Mouse (Mus musculus) midbrain, embryonic 10.5 days (tissue): ENCODE measurements at regions not wholly inside any gene's neighbourhood (a gene's known extent, or its start where the extent isn't known, plus 50 kb on each side); places are given as distances from the start of the nearest gene placed in this dataset.

Experiments
- DNase-seq: peaks from one replicate; pipeline ENCODE4 v3.0.0-alpha.2; 2017; ENCODE audit warnings: low spot score
- H3K27ac ChIP-seq: fragments of 300-500 bp; sonication (generic); replicated peaks from 2 replicates; pipeline ENCODE4 v1.5.1; 2016; ENCODE audit warnings: mild to moderate bottlenecking
- H3K27me3 ChIP-seq: fragments of 300-500 bp; sonication (generic); 2 replicates; pipeline ENCODE4 v1.6.1; 2016; ENCODE audit warnings: low read depth, mild to moderate bottlenecking; ENCODE audit not compliant: poor library complexity, severe bottlenecking
- H3K36me3 ChIP-seq: fragments of 300-500 bp; sonication (generic); 2 replicates; pipeline ENCODE4 v1.6.1; 2016; ENCODE audit warnings: mild to moderate bottlenecking, moderate library complexity
- H3K4me1 ChIP-seq: fragments of 300-500 bp; sonication (generic); 2 replicates; pipeline ENCODE4 v1.6.1; 2016
- H3K4me3 ChIP-seq: fragments of 300-500 bp; sonication (generic); 2 replicates; pipeline ENCODE4 v1.5.1; 2016; ENCODE audit warnings: mild to moderate bottlenecking, moderate library complexity
- H3K9me3 ChIP-seq: fragments of 300-500 bp; sonication (generic); replicated peaks from 2 replicates; pipeline ENCODE4 v1.6.1; 2016; ENCODE audit warnings: mild to moderate bottlenecking
- WGBS: fragments of 180-500 bp; shearing (Covaris S2); methylation state at CpG from one replicate; pipeline ENCODE4 v1.1.7; 2016; 5-methylcytosine and 5-hydroxymethylcytosine counted together

DNA sequence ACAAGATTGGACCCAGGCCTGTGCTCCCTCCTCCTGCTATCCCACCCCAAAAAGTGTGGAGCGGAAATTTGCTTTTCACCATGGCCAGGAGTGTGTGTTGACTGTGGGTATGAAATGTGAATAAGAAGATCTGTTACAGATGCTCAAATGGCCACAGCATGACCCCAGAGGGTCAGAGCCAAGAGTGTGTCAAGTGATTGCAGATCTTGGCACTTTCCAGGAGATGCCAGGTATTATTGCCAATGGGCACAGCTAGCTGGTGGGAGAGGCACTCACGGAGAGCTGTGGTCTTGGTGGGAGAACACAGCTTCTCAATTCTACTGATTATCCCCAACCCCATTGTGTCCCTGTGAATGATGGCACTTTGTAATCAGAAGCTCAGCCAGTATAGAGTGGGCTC is 62.7 kb downstream of the Smim20 start:
- Histone ChIP-seq H3K27ac (no peak overlapping the region), H3K27me3 (no peaks in the 10 kb centered on the region), H3K4me1 (peaks cover 20% of the 10 kb centered on the region), H3K36me3 (no peaks in the 10 kb centered on the region), H3K4me3 (no peak overlapping the region), H3K9me3 (no peaks in the 10 kb centered on the region)
- 88% methylated on average over 2 of the region's 2 CpGs for WGBS
- DNase-seq, result no peak

GRCm38 (mm10) chr5:53336704-53337103 is 69.8 kb downstream of the Smim20 start:
- WGBS, result 91% methylated on average over 6 of the region's 6 CpGs
- Histone ChIP-seq H3K27ac (no peak overlapping the region), H3K27me3 (no peaks in the 10 kb centered on the region), H3K9me3 (no peaks in the 10 kb centered on the region), H3K4me1 (no peaks in the 10 kb centered on the region), H3K4me3 (no peak overlapping the region), H3K36me3 (no peaks in the 10 kb centered on the region)
- DNase-seq, result no peak

DNA sequence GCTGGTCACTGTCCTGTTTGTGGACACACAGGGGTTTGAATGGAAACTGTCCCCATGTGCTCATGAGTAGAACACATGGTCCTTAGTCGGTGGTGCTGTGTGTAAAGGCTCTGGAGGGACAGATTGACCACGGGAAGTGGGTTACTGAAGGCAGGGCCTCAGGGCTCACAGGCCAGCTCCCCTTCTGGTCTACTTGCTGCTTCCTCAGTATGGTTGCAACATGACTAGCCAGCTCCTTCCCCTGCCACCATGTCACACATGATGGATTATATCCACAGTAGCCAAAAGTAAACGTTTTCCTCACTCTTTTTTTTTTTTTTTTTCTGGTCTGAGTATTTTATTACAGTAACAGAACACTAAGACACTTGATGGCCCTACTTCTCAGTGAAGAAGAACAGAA is 70.9 kb downstream of the Smim20 start:
- WGBS, result 64% methylated on average over 3 of the region's 3 CpGs
- H3K27me3 ChIP-seq, result no peaks in the 10 kb centered on the region
- no peak overlapping the region for H3K27ac ChIP-seq
- no peaks in the 10 kb centered on the region for H3K36me3 ChIP-seq
- no peak for DNase-seq
- H3K4me1 ChIP-seq, result no peaks in the 10 kb centered on the region
- no peak overlapping the region for H3K4me3 ChIP-seq
- no peaks in the 10 kb centered on the region for H3K9me3 ChIP-seq

DNA sequence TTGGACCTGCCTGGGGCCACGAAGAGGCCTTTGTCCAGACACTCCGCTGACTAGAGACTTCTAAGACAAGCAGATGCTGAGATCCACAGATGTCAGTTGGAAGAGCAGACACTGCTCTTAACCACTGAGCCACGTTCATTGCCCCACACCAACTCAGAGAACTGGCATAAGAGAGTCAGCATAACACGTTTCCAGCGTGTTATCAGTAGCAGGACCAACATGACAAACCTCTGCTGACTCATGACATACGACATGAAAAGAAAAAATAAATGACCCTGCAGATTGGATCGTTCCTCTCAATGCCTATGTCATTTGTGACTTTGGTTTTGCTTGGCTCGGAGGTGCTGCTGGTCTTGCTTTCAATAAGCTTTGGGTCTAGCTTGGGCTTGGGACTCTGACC is 78.3 kb downstream of the Smim20 start:
- Histone ChIP-seq H3K27ac (no peak overlapping the region), H3K4me1 (no peaks in the 10 kb centered on the region), H3K36me3 (no peaks in the 10 kb centered on the region), H3K4me3 (no peak overlapping the region), H3K9me3 (no peaks in the 10 kb centered on the region), H3K27me3 (no peaks in the 10 kb centered on the region)
- DNase-seq, result no peak
- WGBS, result 91% methylated on average over 8 of the region's 8 CpGs

DNA sequence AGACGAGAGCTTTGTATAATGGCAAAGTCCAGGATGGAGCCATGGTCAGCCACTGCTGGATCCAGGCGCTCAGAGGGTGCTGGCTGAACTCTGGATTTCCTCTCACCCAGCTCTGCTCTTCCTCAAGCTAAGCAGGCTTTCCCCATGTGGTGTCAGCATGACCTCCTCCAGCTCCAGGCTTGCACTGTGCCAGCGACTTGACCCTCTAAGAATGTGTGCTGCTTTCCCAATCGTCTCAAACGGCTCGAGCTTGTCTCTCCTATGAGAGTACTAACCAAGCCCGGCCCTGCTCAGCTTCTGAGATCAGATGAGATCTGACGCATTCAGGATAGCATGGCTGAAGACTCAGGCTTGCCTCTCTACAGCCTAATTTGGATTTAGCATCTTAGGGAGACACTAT is 79.1 kb downstream of the Smim20 start:
- no peaks in the 10 kb centered on the region for H3K4me1 ChIP-seq
- 73% methylated on average over 8 of the region's 8 CpGs for WGBS
- DNase-seq, result no peak
- no peak overlapping the region for H3K27ac ChIP-seq
- no peak overlapping the region for H3K4me3 ChIP-seq
- no peaks in the 10 kb centered on the region for H3K9me3 ChIP-seq
- H3K36me3 ChIP-seq, result no peaks in the 10 kb centered on the region
- H3K27me3 ChIP-seq, result no peaks in the 10 kb centered on the region

DNA sequence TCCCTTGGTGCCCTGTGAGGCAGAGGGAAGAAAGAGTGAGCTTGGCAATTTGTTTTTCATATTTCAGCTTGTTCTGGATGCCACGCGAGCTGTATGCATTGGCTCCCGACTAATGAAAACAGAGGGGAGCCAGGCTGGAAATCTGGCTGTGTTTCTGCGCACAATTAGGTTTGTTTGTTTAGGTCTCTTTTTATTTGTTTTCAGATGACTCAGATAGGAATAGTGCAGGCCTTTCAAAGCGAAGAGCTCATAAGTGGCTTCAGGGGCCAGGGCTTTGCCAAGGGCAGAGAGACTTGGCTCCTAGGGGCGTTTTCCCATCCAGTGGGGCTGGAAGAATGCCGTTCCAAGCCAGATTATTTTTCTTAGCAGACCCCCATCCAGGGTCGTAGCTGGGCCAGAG is 79.9 kb downstream of the Smim20 start:
- no peaks in the 10 kb centered on the region for H3K4me1 ChIP-seq
- no peaks in the 10 kb centered on the region for H3K27me3 ChIP-seq
- WGBS, result 73% methylated on average over 8 of the region's 8 CpGs
- DNase-seq, result no peak
- no peaks in the 10 kb centered on the region for H3K9me3 ChIP-seq
- H3K36me3 ChIP-seq, result no peaks in the 10 kb centered on the region
- H3K27ac ChIP-seq, result no peak overlapping the region
- no peak overlapping the region for H3K4me3 ChIP-seq

GRCm38 (mm10) chr5:53352852-53353251 is 86.0 kb downstream of the Smim20 start:
- H3K27me3 ChIP-seq, result no peaks in the 10 kb centered on the region
- no peaks in the 10 kb centered on the region for H3K36me3 ChIP-seq
- 52% methylated on average over 4 of the region's 4 CpGs for WGBS
- H3K4me3 ChIP-seq, result no peak overlapping the region
- H3K27ac ChIP-seq, result no peak overlapping the region
- H3K9me3 ChIP-seq, result no peaks in the 10 kb centered on the region
- no peak for DNase-seq
- peaks cover 5% of the 10 kb centered on the region for H3K4me1 ChIP-seq

GRCm38 (mm10) chr5:53354296-53354695 is 87.4 kb downstream of the Smim20 start:
- H3K4me3 ChIP-seq, result no peak overlapping the region
- 95% methylated on average over 3 of the region's 3 CpGs for WGBS
- H3K27ac ChIP-seq, result no peak overlapping the region
- no peaks in the 10 kb centered on the region for H3K27me3 ChIP-seq
- H3K9me3 ChIP-seq, result no peaks in the 10 kb centered on the region
- no peak for DNase-seq
- no peaks in the 10 kb centered on the region for H3K36me3 ChIP-seq
- H3K4me1 ChIP-seq, result peaks cover 5% of the 10 kb centered on the region

DNA sequence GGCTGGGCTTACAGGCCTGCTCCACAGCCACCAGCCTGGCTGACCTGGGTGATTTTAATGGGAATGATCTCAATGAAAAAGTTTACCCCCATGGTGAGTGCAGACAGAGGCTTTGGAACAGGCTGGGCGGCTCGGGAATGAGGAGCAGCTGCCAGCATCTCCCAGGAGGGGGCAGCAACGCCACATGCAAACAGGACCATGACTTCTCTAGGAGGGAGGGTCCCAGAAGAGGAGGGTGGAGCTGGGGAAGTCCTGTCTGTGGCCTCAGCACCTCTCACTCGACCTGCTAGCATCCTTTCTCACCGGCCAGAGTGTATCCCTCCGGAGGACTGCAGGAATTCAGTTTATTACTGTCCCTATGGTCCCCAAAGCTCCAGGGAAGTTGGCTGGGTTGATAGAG is 88.2 kb downstream of the Smim20 start:
- Histone ChIP-seq H3K4me3 (no peak overlapping the region), H3K27ac (0 out of 2 replicates have a peak overlapping the region, but pooled peaks have one; percentile 25), H3K36me3 (no peaks in the 10 kb centered on the region), H3K4me1 (peaks cover 5% of the 10 kb centered on the region), H3K9me3 (no peaks in the 10 kb centered on the region), H3K27me3 (no peaks in the 10 kb centered on the region)
- DNase-seq, result peak; percentile 83
- 1% methylated on average over 6 of the region's 6 CpGs for WGBS

- Histone ChIP-seq H3K4me1 (peaks cover 5% of the 10 kb centered on the region), H3K9me3 (no peaks in the 10 kb centered on the region), H3K27me3 (no peaks in the 10 kb centered on the region), H3K27ac (no peak overlapping the region), H3K36me3 (no peaks in the 10 kb centered on the region), H3K4me3 (no peak overlapping the region)
- DNase-seq, result no peak
- 70% methylated on average over 7 of the region's 7 CpGs for WGBS
Measured at GRCm38 (mm10) chr5:53357086-53357608, 90.3 kb downstream of the Smim20 start.

DNA sequence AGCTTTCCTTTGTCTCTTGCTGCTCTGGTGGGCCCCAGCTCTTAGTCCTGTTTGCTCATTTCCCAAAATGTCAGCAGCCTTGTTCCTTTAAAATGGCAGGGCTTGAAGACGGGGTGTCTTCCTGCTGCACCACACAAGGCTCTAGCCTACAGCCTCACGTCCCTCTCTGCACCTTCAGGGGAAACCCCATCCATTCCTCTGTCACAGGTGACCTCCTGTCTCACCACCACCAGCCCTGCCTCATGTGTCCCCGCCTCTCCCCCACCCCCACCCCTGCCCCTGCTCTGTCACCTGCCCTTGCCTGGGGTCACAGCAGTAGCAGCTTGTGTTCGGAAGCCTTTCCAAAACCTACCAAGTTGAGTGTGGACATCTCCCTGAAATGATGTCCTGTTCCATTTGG is 91.3 kb downstream of the Smim20 start:
- 68% methylated on average over 4 of the region's 4 CpGs for WGBS
- DNase-seq, result no peak
- H3K4me3 ChIP-seq, result no peak overlapping the region
- no peaks in the 10 kb centered on the region for H3K27me3 ChIP-seq
- H3K36me3 ChIP-seq, result no peaks in the 10 kb centered on the region
- peaks cover 5% of the 10 kb centered on the region for H3K4me1 ChIP-seq
- no peak overlapping the region for H3K27ac ChIP-seq
- H3K9me3 ChIP-seq, result no peaks in the 10 kb centered on the region

- H3K4me3 ChIP-seq, result no peak overlapping the region
- H3K27ac ChIP-seq, result no peak overlapping the region
- no peaks in the 10 kb centered on the region for H3K27me3 ChIP-seq
- H3K36me3 ChIP-seq, result no peaks in the 10 kb centered on the region
- peaks cover 5% of the 10 kb centered on the region for H3K4me1 ChIP-seq
- WGBS, result 88% methylated on average over 12 of the region's 12 CpGs
- DNase-seq, result no peak
- no peaks in the 10 kb centered on the region for H3K9me3 ChIP-seq
Measured at GRCm38 (mm10) chr5:53359887-53360286, 93.0 kb downstream of the Smim20 start.

DNA sequence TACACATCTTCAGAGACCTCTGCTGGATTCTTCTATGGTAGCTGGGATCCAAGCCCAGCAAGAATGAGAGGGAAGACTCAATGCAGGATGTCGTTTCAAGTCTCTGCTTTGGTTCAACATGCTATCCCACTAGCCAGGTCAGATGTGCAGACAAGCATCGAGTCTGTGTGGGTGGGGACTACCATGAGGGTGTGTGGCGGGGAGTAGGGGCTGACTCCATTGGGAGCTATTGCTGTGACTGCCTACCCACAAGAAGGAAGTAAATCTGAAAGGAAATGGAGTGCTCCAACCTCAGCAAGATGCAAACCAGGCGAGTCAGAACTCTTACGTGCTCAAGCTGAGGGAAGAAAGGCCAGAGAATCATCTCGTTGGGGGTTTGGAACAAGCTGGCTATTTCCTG is 94.4 kb downstream of the Smim20 start:
- no peak overlapping the region for H3K27ac ChIP-seq
- H3K4me3 ChIP-seq, result no peak overlapping the region
- no peak for DNase-seq
- H3K36me3 ChIP-seq, result no peaks in the 10 kb centered on the region
- H3K4me1 ChIP-seq, result no peaks in the 10 kb centered on the region
- WGBS, result 88% methylated on average over 6 of the region's 6 CpGs
- no peaks in the 10 kb centered on the region for H3K9me3 ChIP-seq
- H3K27me3 ChIP-seq, result no peaks in the 10 kb centered on the region

- no peaks in the 10 kb centered on the region for H3K27me3 ChIP-seq
- H3K27ac ChIP-seq, result no peak overlapping the region
- no peak overlapping the region for H3K4me3 ChIP-seq
- no peaks in the 10 kb centered on the region for H3K36me3 ChIP-seq
- H3K9me3 ChIP-seq, result no peaks in the 10 kb centered on the region
- no peaks in the 10 kb centered on the region for H3K4me1 ChIP-seq
- no peak for DNase-seq
- WGBS, result 80% methylated on average over 8 of the region's 8 CpGs
Measured at GRCm38 (mm10) chr5:53363898-53364297, 97.0 kb downstream of the Smim20 start.
